Mouse (Mus musculus) intestine, embryonic 15.5 days (tissue): Measurements from ENCODE around the gene Khnyn. TPM values are rescaled to one million over a fixed set of nuclear protein-coding genes. Genes with fewer than 3 reads are reported as not detected.

Experiments used
- ATAC-seq: fragments of 200-750 bp; cut with Nextera tagmentation; 2 replicates; pipeline ENCODE4 v1.8.0; 2017; ENCODE audit warnings: moderate TSS enrichment, moderate library complexity
- H3K27ac ChIP-seq: fragments of 300-500 bp; sonication (generic); 2 replicates; pipeline ENCODE4 v1.5.1; 2015; ENCODE audit warnings: mild to moderate bottlenecking, inconsistent platforms
- H3K27me3 ChIP-seq: fragments of 300-500 bp; sonication (generic); replicated peaks from 2 replicates; pipeline ENCODE4 v1.6.1; 2015; ENCODE audit warnings: inconsistent platforms
- H3K36me3 ChIP-seq: fragments of 300-500 bp; sonication (generic); 2 replicates; pipeline ENCODE4 v1.6.1; 2015; ENCODE audit warnings: inconsistent platforms
- H3K4me1 ChIP-seq: fragments of 300-500 bp; sonication (generic); replicated peaks from 2 replicates; pipeline ENCODE4 v1.6.1; 2015; ENCODE audit warnings: inconsistent platforms
- H3K4me2 ChIP-seq: fragments of 300-500 bp; sonication (generic); replicated peaks from 2 replicates; pipeline ENCODE4 v1.6.1; 2015; ENCODE audit warnings: mild to moderate bottlenecking, inconsistent platforms
- H3K4me3 ChIP-seq: fragments of 300-500 bp; sonication (generic); replicated peaks from 2 replicates; pipeline ENCODE4 v1.5.1; 2015; ENCODE audit warnings: inconsistent platforms
- H3K9ac ChIP-seq: fragments of 300-500 bp; sonication (generic); 2 replicates; pipeline ENCODE4 v1.6.1; 2015; ENCODE audit warnings: inconsistent platforms
- H3K9me3 ChIP-seq: fragments of 300-500 bp; sonication (generic); 2 replicates; pipeline ENCODE4 v1.6.1; 2016; ENCODE audit warnings: inconsistent platforms
- WGBS: fragments of 180-500 bp; shearing (Covaris S2); methylation state at CpG from one replicate; pipeline ENCODE4 v1.1.7; 2015; 5-methylcytosine and 5-hydroxymethylcytosine counted together
- polyA plus RNA-seq: library from polyadenylated mRNA; unstranded; fragments of >200 nt; fragmentation: Nextera tagmentation; extraction: Ambion mirVana; gene quantifications from 2 replicates; pipeline ENCODE4 v1.2.1, GENCODE M21; 2015

The Khnyn gene
- polyA plus RNA-seq, 1 experiment from 2014 or later, result 15.1 TPM

DNA sequence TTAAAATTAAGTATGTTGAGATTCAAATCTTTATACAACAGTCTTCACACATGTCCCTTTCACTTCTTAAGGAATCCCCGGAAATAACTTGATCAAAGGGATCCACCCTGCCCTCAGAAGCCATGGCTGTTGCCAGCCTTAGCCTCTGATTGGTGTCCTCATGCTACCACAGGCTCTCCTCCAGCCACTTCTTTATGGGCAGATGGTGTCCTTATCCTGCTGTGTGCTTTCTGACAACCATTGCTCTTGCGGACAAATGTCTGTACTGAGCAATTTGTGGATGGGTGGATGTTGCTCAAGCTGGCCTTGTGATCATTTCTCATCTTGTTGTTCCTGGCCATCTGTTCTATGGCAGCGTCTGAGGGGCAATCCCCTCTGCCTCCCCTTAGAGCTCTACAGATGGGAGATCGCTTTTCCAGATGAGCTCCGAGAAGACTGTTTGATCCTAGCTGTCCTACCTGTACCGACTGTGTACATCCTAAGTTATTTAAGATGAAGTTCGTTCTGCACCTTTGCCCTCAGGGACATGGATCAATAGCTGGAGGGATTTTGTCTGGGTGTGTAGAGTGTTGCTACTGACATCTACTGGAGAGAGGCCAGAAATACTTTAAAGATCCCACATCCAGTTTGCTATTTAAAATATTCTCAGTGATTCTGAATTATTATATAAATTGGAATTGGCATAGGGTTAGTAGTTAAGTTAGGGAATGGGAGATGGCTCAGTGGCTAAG, 55.5 kb downstream of the Khnyn start:
- Histone ChIP-seq H3K4me3 (no peak overlapping the region), H3K4me2 (no peak overlapping the region), H3K9ac (no peak overlapping the region), H3K27me3 (no peaks in the 10 kb centered on the region), H3K4me1 (no peaks in the 10 kb centered on the region), H3K27ac (no peak overlapping the region), H3K36me3 (no peaks in the 10 kb centered on the region), H3K9me3 (no peaks in the 10 kb centered on the region)
- ATAC-seq, result no peak
- WGBS, result 39% methylated on average over 7 of the region's 7 CpGs

DNA sequence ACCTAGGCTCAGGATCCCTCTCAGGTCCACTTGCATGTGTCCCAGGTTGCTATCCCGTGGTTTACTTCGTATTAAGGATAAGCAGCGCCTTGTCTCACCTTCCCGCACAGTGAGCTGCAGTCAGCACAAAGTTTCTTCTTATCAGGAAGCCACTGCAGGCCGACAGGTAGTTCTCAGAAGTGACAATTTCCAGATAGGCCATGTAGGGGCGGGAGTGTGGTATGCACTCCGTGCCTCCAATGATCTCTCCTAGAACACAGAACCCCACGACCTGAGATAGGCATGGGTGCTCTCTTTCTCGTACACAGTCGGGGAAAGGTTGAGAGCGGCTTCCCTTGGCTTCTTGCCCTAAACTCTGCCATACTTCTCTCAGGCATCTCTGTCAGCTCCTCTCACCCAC, 58.9 kb downstream of the Khnyn start:
- no peaks in the 10 kb centered on the region for H3K27me3 ChIP-seq

DNA sequence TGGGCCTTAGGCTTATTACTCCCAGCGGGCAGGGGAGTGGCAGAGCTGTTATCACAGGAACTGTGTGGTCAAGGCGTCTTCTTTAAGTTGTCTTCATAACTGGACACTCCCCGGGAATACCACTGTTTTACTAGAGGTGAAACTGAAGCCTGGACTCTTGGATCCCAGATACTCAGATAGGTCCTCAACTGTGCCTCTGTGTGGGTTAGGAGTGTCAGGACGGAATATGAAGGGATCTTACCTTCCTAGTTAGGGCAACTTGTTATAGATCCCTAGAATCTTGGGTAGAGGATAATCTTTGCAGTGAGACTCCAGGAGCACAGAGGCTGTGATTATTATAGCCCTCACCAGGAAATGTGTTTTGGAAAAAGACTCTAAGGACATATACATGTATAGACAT, 59.8 kb downstream of the Khnyn start, which contains the start of gene Cma1:
Gene Cma1, minus strand, starts transcription at position 101 of the 400 bp plus-strand sequence.
- Histone ChIP-seq H3K9ac (no peak within 1 kb of the TSS), H3K4me3 (no peak within 1 kb of the TSS), H3K4me1 (no peaks in the 10 kb centered on the region), H3K36me3 (no peaks in the 10 kb centered on the region), H3K9me3 (no peaks in the 10 kb centered on the region), H3K27me3 (no peaks in the 10 kb centered on the region), H3K4me2 (no peak within 1 kb of the TSS), H3K27ac (no peak within 1 kb of the TSS)
- 73% methylated on average over 4 of the region's 4 CpGs for WGBS
- ATAC-seq, result no peak

More for the DNA sequence above, 58.9 kb downstream of the Khnyn start:
- 67% methylated on average over 11 of the region's 11 CpGs for WGBS
- H3K4me3 ChIP-seq, result no peak overlapping the region
- H3K9me3 ChIP-seq, result no peaks in the 10 kb centered on the region
- ATAC-seq, result no peak
- H3K9ac ChIP-seq, result no peak overlapping the region
- no peak overlapping the region for H3K27ac ChIP-seq
- no peaks in the 10 kb centered on the region for H3K4me1 ChIP-seq
- H3K4me2 ChIP-seq, result no peak overlapping the region
- no peaks in the 10 kb centered on the region for H3K36me3 ChIP-seq

DNA sequence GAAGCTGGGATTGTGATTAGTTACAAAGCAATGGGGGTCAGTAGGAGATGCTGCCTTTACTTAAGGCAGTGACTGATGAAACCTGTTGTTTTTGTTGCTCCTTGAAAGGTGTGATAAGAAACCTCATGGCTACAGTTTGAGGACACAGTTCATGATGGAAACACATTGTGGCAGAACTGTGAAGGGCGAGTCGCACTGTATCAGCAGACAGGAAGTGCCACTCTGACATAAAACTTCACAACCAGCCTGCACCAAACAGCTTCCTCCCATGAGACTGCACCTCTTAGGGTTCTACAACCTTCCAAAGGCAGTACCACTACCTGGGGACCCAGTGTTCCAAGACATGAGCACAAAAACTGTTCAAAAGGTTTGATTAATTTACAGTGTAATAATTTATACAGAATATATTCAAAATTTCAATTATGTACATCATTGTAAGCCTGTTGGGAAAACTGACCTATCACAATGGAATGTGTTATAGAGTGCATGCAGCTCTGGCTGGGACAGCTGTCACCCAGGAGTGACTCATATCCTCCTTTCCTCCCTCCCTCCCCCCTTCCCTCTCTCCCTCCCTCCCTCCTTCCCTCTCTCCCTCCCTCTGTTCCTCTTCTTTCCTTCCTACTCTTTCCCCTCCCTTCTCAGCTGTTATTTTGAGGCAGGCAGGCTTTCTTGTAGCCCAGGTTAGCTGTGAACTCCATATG, 61.7 kb downstream of the Khnyn start:
- no peaks in the 10 kb centered on the region for H3K36me3 ChIP-seq
- H3K27ac ChIP-seq, result no peak overlapping the region
- no peak overlapping the region for H3K9ac ChIP-seq
- WGBS, result 65% methylated on average over 2 of the region's 2 CpGs
- no peaks in the 10 kb centered on the region for H3K4me1 ChIP-seq
- no peak overlapping the region for H3K4me3 ChIP-seq
- H3K27me3 ChIP-seq, result no peaks in the 10 kb centered on the region
- H3K4me2 ChIP-seq, result no peak overlapping the region
- ATAC-seq, result no peak
- no peaks in the 10 kb centered on the region for H3K9me3 ChIP-seq

Other genes starting within 250 kb of the Khnyn start
- 63.8 and 72.8 TPM in 2 replicates for gene Ipo4, start 249.0 kb upstream of the Khnyn start, polyA plus RNA-seq
- 0.86 and 2.6 TPM in 2 replicates for gene Gm49378, start 247.1 kb upstream of the Khnyn start, polyA plus RNA-seq
- 119 and 124 TPM in 2 replicates for gene Tm9sf1, start 241.1 kb upstream of the Khnyn start, polyA plus RNA-seq
- gene Tssk4, start 234.8 kb upstream of the Khnyn start, polyA plus RNA-seq, result 0.75 and 1.2 TPM in 2 replicates
- 58.4 and 62.1 TPM in 2 replicates for gene Mdp1, start 224.4 kb upstream of the Khnyn start, polyA plus RNA-seq
- gene Gmpr2, start 213.0 kb upstream of the Khnyn start, polyA plus RNA-seq, result 58.6 and 58.7 TPM in 2 replicates
- 510 and 527 TPM in 2 replicates for gene Nedd8, start 212.8 kb upstream of the Khnyn start, polyA plus RNA-seq
- 35.8 and 38.7 TPM in 2 replicates for gene Tinf2, start 203.1 kb upstream of the Khnyn start, polyA plus RNA-seq
- 1.1 and 1.2 TPM in 2 replicates for gene Tgm1, start 171.0 kb upstream of the Khnyn start, polyA plus RNA-seq
- 34.1 and 34.9 TPM in 2 replicates for gene Rabggta, start 162.7 kb upstream of the Khnyn start, polyA plus RNA-seq
- 99.4 and 117 TPM in 2 replicates for gene Dhrs1, start 139.3 kb upstream of the Khnyn start, polyA plus RNA-seq
- 35.6 and 36.0 TPM in 2 replicates for gene Nop9, start 139.3 kb upstream of the Khnyn start, polyA plus RNA-seq
- 52.7 and 63.5 TPM in 2 replicates for gene Cideb, start 126.5 kb upstream of the Khnyn start, polyA plus RNA-seq
- 0.31 and 0.52 TPM in 2 replicates for gene Ltb4r2, start 123.5 kb upstream of the Khnyn start, polyA plus RNA-seq
- gene Ltb4r1, start 119.0 kb upstream of the Khnyn start, polyA plus RNA-seq, result 0.93 and 1.0 TPM in 2 replicates
- gene Adcy4, start 100.9 kb upstream of the Khnyn start, polyA plus RNA-seq, result 6.7 and 7.0 TPM in 2 replicates
- gene Ripk3, start 96.1 kb upstream of the Khnyn start, polyA plus RNA-seq, result 45.2 and 45.6 TPM in 2 replicates
- gene Nfatc4, start 61.8 kb upstream of the Khnyn start, polyA plus RNA-seq, result 25.7 and 26.3 TPM in 2 replicates
- 14.5 and 18.3 TPM in 2 replicates for gene Nynrin, start 30.9 kb upstream of the Khnyn start, polyA plus RNA-seq
- 0.18 and 0.29 TPM in 2 replicates for gene Cbln3, start 555 bp upstream of the Khnyn start, polyA plus RNA-seq
- 73.6 and 80.3 TPM in 2 replicates for gene Sdr39u1, start 15.3 kb downstream of the Khnyn start, polyA plus RNA-seq
- 1.9 and 3.3 TPM in 2 replicates for gene Cma1, start 59.7 kb downstream of the Khnyn start, polyA plus RNA-seq
- gene Cma2, start 66.0 kb downstream of the Khnyn start, polyA plus RNA-seq, result not detected in 2 replicates
- gene Mcpt1, start 133.0 kb downstream of the Khnyn start, polyA plus RNA-seq, result 0.21 and 1.2 TPM in 2 replicates
- gene Mcpt9, start 145.5 kb downstream of the Khnyn start, polyA plus RNA-seq, result not detected in 2 replicates
- 0.40 and 0.58 TPM in 2 replicates for gene Mcpt2, start 157.1 kb downstream of the Khnyn start, polyA plus RNA-seq
- 0.50 and 0.59 TPM in 2 replicates for gene Mcpt4, start 177.4 kb downstream of the Khnyn start, polyA plus RNA-seq
- gene Mcpt8, start 200.3 kb downstream of the Khnyn start, polyA plus RNA-seq, result 0.88 and 0.92 TPM in 2 replicates
- 0.45 TPM in 1 of 2 replicates, not detected in the other for gene Ctsg, start 217.6 kb downstream of the Khnyn start, polyA plus RNA-seq
- gene Gzme, start 235.7 kb downstream of the Khnyn start, polyA plus RNA-seq, result not detected in 2 replicates
- not detected in 2 replicates for gene Gzmd, start 247.7 kb downstream of the Khnyn start, polyA plus RNA-seq